Mouse (Mus musculus): Measurements from ENCODE around the gene Fgr. TPM values are rescaled to one million over a fixed set of nuclear protein-coding genes. Genes with fewer than 3 reads are reported as not detected.

Gene Fgr
- polyA plus RNA-seq, 1 experiment: 0.38 TPM

- DNase-seq: no peak
- peak overlapping the region; percentile 44 for H3K4me3 ChIP-seq (replicated peaks; ENCODE audit: insufficient read depth, low read depth, low read length)
- H3K4me1 ChIP-seq (ENCODE audit: control insufficient read depth, insufficient read depth, low read length): peaks cover 55% of the 10 kb centered on the region
- H3K27ac ChIP-seq (ENCODE audit: insufficient read depth, low read length): no peak overlapping the region
- no peaks in the 10 kb centered on the region for H3K27me3 ChIP-seq (ENCODE audit: control insufficient read depth, insufficient read depth, low read length)
- 5% methylated on average over 74 of the region's 77 CpGs for WGBS
- TF ChIP-seq POLR2A (IDR thresholded peaks at IDR 0.05; ENCODE audit: borderline replicate concordance, insufficient read depth, low read length) (no peak), CTCF (IDR thresholded peaks at IDR 0.05; ENCODE audit: borderline replicate concordance, insufficient read depth, low read depth, low read length) (no peak)
Observed at GRCm38 (mm10) chr4:133039116-133039819, 65.4 kb downstream of the Fgr start.

- Histone ChIP-seq H3K27ac (ENCODE audit: insufficient read depth, low read length) (no peak overlapping the region), H3K27me3 (ENCODE audit: control insufficient read depth, insufficient read depth, low read length) (no peaks in the 10 kb centered on the region), H3K4me1 (ENCODE audit: control insufficient read depth, insufficient read depth, low read length) (peaks cover 55% of the 10 kb centered on the region), H3K4me3 (replicated peaks; ENCODE audit: insufficient read depth, low read depth, low read length) (peak overlapping the region; percentile 11)
- no peak for TF ChIP-seq POLR2A (IDR thresholded peaks at IDR 0.05; ENCODE audit: borderline replicate concordance, insufficient read depth, low read length)
- DNase-seq: no peak
- WGBS: 53% methylated on average over 18 of the region's 18 CpGs
Observed at GRCm38 (mm10) chr4:133039832-133040231, 65.9 kb downstream of the Fgr start.

GRCm38 (mm10) chr4:133040241-133040904 lies 66.5 kb downstream of the Fgr start:
- Histone ChIP-seq H3K27me3 (ENCODE audit: control insufficient read depth, insufficient read depth, low read length) (no peaks in the 10 kb centered on the region), H3K4me1 (ENCODE audit: control insufficient read depth, insufficient read depth, low read length) (peaks cover 57% of the 10 kb centered on the region), H3K4me3 (replicated peaks; ENCODE audit: insufficient read depth, low read depth, low read length) (no peak overlapping the region), H3K27ac (ENCODE audit: insufficient read depth, low read length) (no peak overlapping the region)
- TF ChIP-seq POLR2A (IDR thresholded peaks at IDR 0.05; ENCODE audit: borderline replicate concordance, insufficient read depth, low read length): no peak
- TF ChIP-seq CTCF (IDR thresholded peaks at IDR 0.05; ENCODE audit: borderline replicate concordance, insufficient read depth, low read depth, low read length): no peak
- 59% methylated on average over 14 of the region's 14 CpGs for WGBS
- no peak for DNase-seq

- Histone ChIP-seq H3K4me1 (ENCODE audit: control insufficient read depth, insufficient read depth, low read length) (peaks cover 63% of the 10 kb centered on the region), H3K27ac (ENCODE audit: insufficient read depth, low read length) (no peak overlapping the region), H3K4me3 (replicated peaks; ENCODE audit: insufficient read depth, low read depth, low read length) (no peak overlapping the region), H3K27me3 (ENCODE audit: control insufficient read depth, insufficient read depth, low read length) (no peaks in the 10 kb centered on the region)
- no peak for TF ChIP-seq CTCF (IDR thresholded peaks at IDR 0.05; ENCODE audit: borderline replicate concordance, insufficient read depth, low read depth, low read length)
- no peak for TF ChIP-seq POLR2A (IDR thresholded peaks at IDR 0.05; ENCODE audit: borderline replicate concordance, insufficient read depth, low read length)
- 59% methylated on average over 4 of the region's 4 CpGs for WGBS
- no peak for DNase-seq
Observed at GRCm38 (mm10) chr4:133042244-133042643, 68.3 kb downstream of the Fgr start.

- WGBS: 13% methylated on average over 28 of the region's 28 CpGs
- TF ChIP-seq POLR2A (IDR thresholded peaks at IDR 0.05; ENCODE audit: borderline replicate concordance, insufficient read depth, low read length): no peak
- TF ChIP-seq CTCF (IDR thresholded peaks at IDR 0.05; ENCODE audit: borderline replicate concordance, insufficient read depth, low read depth, low read length): no peak
- H3K27me3 ChIP-seq (ENCODE audit: control insufficient read depth, insufficient read depth, low read length): no peaks in the 10 kb centered on the region
- H3K4me3 ChIP-seq (replicated peaks; ENCODE audit: insufficient read depth, low read depth, low read length): no peak overlapping the region
- H3K4me1 ChIP-seq (ENCODE audit: control insufficient read depth, insufficient read depth, low read length): peaks cover 68% of the 10 kb centered on the region
- DNase-seq: peak in 1 of 2 experiments; percentile 59
- no peak overlapping the region; the same call in 1 of the 2 replicates for H3K27ac ChIP-seq (ENCODE audit: insufficient read depth, low read length)
Observed at GRCm38 (mm10) chr4:133042651-133043635, 69.0 kb downstream of the Fgr start.

- TF ChIP-seq CTCF (IDR thresholded peaks at IDR 0.05; ENCODE audit: borderline replicate concordance, insufficient read depth, low read depth, low read length) (no peak), POLR2A (IDR thresholded peaks at IDR 0.05; ENCODE audit: borderline replicate concordance, insufficient read depth, low read length) (no peak)
- 21% methylated on average over 6 of the region's 6 CpGs for WGBS
Observed at GRCm38 (mm10) chr4:133043798-133044646, 70.1 kb downstream of the Fgr start.

GRCm38 (mm10) chr4:133044647-133045094 lies 70.8 kb downstream of the Fgr start:
- 33% methylated on average over 6 of the region's 6 CpGs for WGBS
- H3K4me3 ChIP-seq (replicated peaks; ENCODE audit: insufficient read depth, low read depth, low read length): no peak overlapping the region
- no peak overlapping the region for H3K27ac ChIP-seq (ENCODE audit: insufficient read depth, low read length)
- no peaks in the 10 kb centered on the region for H3K27me3 ChIP-seq (ENCODE audit: control insufficient read depth, insufficient read depth, low read length)
- no peak for TF ChIP-seq POLR2A (IDR thresholded peaks at IDR 0.05; ENCODE audit: borderline replicate concordance, insufficient read depth, low read length)
- no peak for TF ChIP-seq CTCF (IDR thresholded peaks at IDR 0.05; ENCODE audit: borderline replicate concordance, insufficient read depth, low read depth, low read length)
- no peak for DNase-seq
- peaks cover 83% of the 10 kb centered on the region for H3K4me1 ChIP-seq (ENCODE audit: control insufficient read depth, insufficient read depth, low read length)

More at GRCm38 (mm10) chr4:133043798-133044646, 70.1 kb downstream of the Fgr start:
- Histone ChIP-seq H3K27me3 (ENCODE audit: control insufficient read depth, insufficient read depth, low read length) (no peaks in the 10 kb centered on the region), H3K4me3 (replicated peaks; ENCODE audit: insufficient read depth, low read depth, low read length) (no peak overlapping the region), H3K27ac (ENCODE audit: insufficient read depth, low read length) (no peak overlapping the region), H3K4me1 (ENCODE audit: control insufficient read depth, insufficient read depth, low read length) (peaks cover 77% of the 10 kb centered on the region)
- peak; percentile 74 to 75 for DNase-seq
